Mouse (Mus musculus) MEL (cell line): ENCODE measurements around the gene Cpn2. TPM values are rescaled to one million over a fixed set of nuclear protein-coding genes. Genes with fewer than 3 reads are reported as not detected.

ENCODE experiments used
- DNase-seq: peaks from one replicate; pipeline ENCODE4 v3.0.0; 2011; ENCODE audit warnings: low read depth, low spot score
- H3K27ac ChIP-seq: 2 replicates; pipeline ENCODE4 v1.5.1; 2012; ENCODE audit warnings: low read depth, mild to moderate bottlenecking, control low read depth, low read length, moderate library complexity; ENCODE audit not compliant: control insufficient read depth
- H3K27me3 ChIP-seq, 2 experiments: fragments of 150-350 bp in 1 of 2; sonication (generic) in 1 of 2; 2 replicates each; pipeline ENCODE4 v1.6.1; 2012; ENCODE audit warnings: low read length in 2 of 2, mild to moderate bottlenecking in 2 of 2, improper control_type of control experiment in 1 of 2, moderate library complexity in 1 of 2; ENCODE audit not compliant: insufficient read depth in 2 of 2, control insufficient read depth in 1 of 2
- H3K36me3 ChIP-seq, 2 experiments: 2 replicates each; pipeline ENCODE4 v1.6.1; 2012 to 2014; ENCODE audit warnings: low read length in 2 of 2, improper control_type of control experiment in 1 of 2, inconsistent platforms in 1 of 2, mild to moderate bottlenecking in 1 of 2; ENCODE audit not compliant: insufficient read depth in 2 of 2, control insufficient read depth in 1 of 2
- H3K4me1 ChIP-seq, 2 experiments: fragments of 150-350 bp in 1 of 2; sonication (generic) in 1 of 2; 2 replicates each; pipeline ENCODE4 v1.6.1; 2012; ENCODE audit warnings: low read length in 2 of 2, improper control_type of control experiment in 1 of 2, mild to moderate bottlenecking in 1 of 2; ENCODE audit not compliant: insufficient read depth in 2 of 2, control insufficient read depth in 1 of 2
- H3K4me3 ChIP-seq, 2 experiments: fragments of 150-350 bp in 1 of 2; sonication (generic) in 1 of 2; 2 replicates each; pipeline ENCODE4 v1.5.1; 2012; ENCODE audit warnings: low read depth in 2 of 2, low read length in 2 of 2, mild to moderate bottlenecking in 2 of 2, moderate library complexity in 2 of 2, control low read depth in 1 of 2, improper control_type of control experiment in 1 of 2; ENCODE audit not compliant: control insufficient read depth in 1 of 2, insufficient read depth in 1 of 2
- H3K79me2 ChIP-seq: 2 replicates; pipeline ENCODE4 v1.6.1; 2012; ENCODE audit warnings: mild to moderate bottlenecking, low read length, moderate library complexity; ENCODE audit not compliant: control insufficient read depth, poor library complexity, insufficient read depth
- H3K9ac ChIP-seq: 2 replicates; pipeline ENCODE4 v1.6.1; 2012; ENCODE audit warnings: low read depth, mild to moderate bottlenecking, control low read depth, low read length, moderate library complexity; ENCODE audit not compliant: control insufficient read depth, poor library complexity, severe bottlenecking
- H3K9me3 ChIP-seq: fragments of 150-350 bp; sonication (generic); replicated peaks from 2 replicates; pipeline ENCODE4 v1.6.1; 2012; ENCODE audit warnings: mild to moderate bottlenecking, low read length, improper control_type of control experiment, moderate library complexity; ENCODE audit not compliant: insufficient read depth
- BHLHE40 ChIP-seq: IDR thresholded peaks from 2 replicates; pipeline ENCODE4 v1.6.1; 2012; ENCODE audit warnings: low read depth, mild to moderate bottlenecking, inconsistent platforms, low read length, improper control_type of control experiment, borderline replicate concordance
- CHD1 ChIP-seq: IDR thresholded peaks from 2 replicates; pipeline ENCODE4 v1.6.1; 2012; ENCODE audit warnings: low read depth, mild to moderate bottlenecking, inconsistent platforms, low read length, improper control_type of control experiment
- CHD2 ChIP-seq: IDR thresholded peaks from 2 replicates; pipeline ENCODE4 v1.6.1; 2011; ENCODE audit warnings: low read length, improper control_type of control experiment
- CTCF ChIP-seq, 3 experiments: IDR thresholded peaks in 2 of 3; conservative IDR thresholded peaks in 1 of 3; 2 replicates each; pipeline ENCODE4 v1.5.1; 2011 to 2012; ENCODE audit warnings: low read length in 3 of 3, low read depth in 2 of 3, mild to moderate bottlenecking in 2 of 3, improper control_type of control experiment in 1 of 3, inconsistent platforms in 1 of 3, mixed read lengths in 1 of 3, moderate library complexity in 1 of 3; ENCODE audit not compliant: control insufficient read depth in 1 of 3, insufficient read depth in 1 of 3, poor library complexity in 1 of 3, severe bottlenecking in 1 of 3
- EP300 ChIP-seq, 2 experiments: IDR thresholded peaks; 2 replicates each; pipeline ENCODE4 v1.6.1; 2011; ENCODE audit warnings: improper control_type of control experiment in 2 of 2, low read length in 2 of 2, low read depth in 1 of 2, mild to moderate bottlenecking in 1 of 2
- ETS1 ChIP-seq: IDR thresholded peaks from 2 replicates; pipeline ENCODE4 v1.6.1; 2012; ENCODE audit warnings: low read depth, mild to moderate bottlenecking, inconsistent platforms, low read length, improper control_type of control experiment, moderate library complexity
- GATA1 ChIP-seq: IDR thresholded peaks from 2 replicates; pipeline ENCODE4 v1.6.1; 2011; ENCODE audit warnings: low read depth, low read length, improper control_type of control experiment
- HCFC1 ChIP-seq: IDR thresholded peaks from 2 replicates; pipeline ENCODE4 v1.6.1; 2012; ENCODE audit warnings: low read depth, mild to moderate bottlenecking, inconsistent platforms, low read length, improper control_type of control experiment, moderate library complexity
- JUND ChIP-seq: IDR thresholded peaks from 2 replicates; pipeline ENCODE4 v1.6.1; 2011; ENCODE audit warnings: low read depth, mild to moderate bottlenecking, improper control_type of control experiment, low read length
- KAT2A ChIP-seq: conservative IDR thresholded peaks from 2 replicates; pipeline ENCODE4 v1.6.1; 2012; ENCODE audit warnings: low read depth, low read length, improper control_type of control experiment, inconsistent platforms
- MEF2A ChIP-seq: IDR thresholded peaks from 2 replicates; pipeline ENCODE4 v1.6.1; 2014; ENCODE audit warnings: low read depth, mild to moderate bottlenecking, inconsistent platforms, low read length, improper control_type of control experiment; ENCODE audit not compliant: poor library complexity, insufficient replicate concordance, severe bottlenecking; ENCODE audit errors: extremely low read depth
- MXI1 ChIP-seq: IDR thresholded peaks from 2 replicates; pipeline ENCODE4 v1.6.1; 2011; ENCODE audit warnings: mild to moderate bottlenecking, low read depth, low read length, improper control_type of control experiment
- MYB ChIP-seq: IDR thresholded peaks from 2 replicates; pipeline ENCODE4 v1.6.1; 2011; ENCODE audit warnings: mild to moderate bottlenecking, low read depth, low read length, improper control_type of control experiment
- MYC ChIP-seq: IDR thresholded peaks from 2 replicates; pipeline ENCODE4 v1.6.1; 2011; ENCODE audit warnings: low read depth, mild to moderate bottlenecking, low read length, improper control_type of control experiment, moderate library complexity
- NELFE ChIP-seq: IDR thresholded peaks from 2 replicates; pipeline ENCODE4 v1.6.1; 2011; ENCODE audit warnings: low read depth, low read length, improper control_type of control experiment
- NRF1 ChIP-seq: IDR thresholded peaks from 2 replicates; pipeline ENCODE4 v1.6.1; 2014; ENCODE audit warnings: low read depth, mild to moderate bottlenecking, inconsistent platforms, low read length, improper control_type of control experiment, moderate library complexity; ENCODE audit not compliant: poor library complexity, insufficient read depth, severe bottlenecking
- RAD21 ChIP-seq: IDR thresholded peaks from 2 replicates; pipeline ENCODE4 v1.6.1; 2011; ENCODE audit warnings: mild to moderate bottlenecking, low read depth, low read length, improper control_type of control experiment
- RCOR1 ChIP-seq: IDR thresholded peaks from 2 replicates; pipeline ENCODE4 v1.6.1; 2012; ENCODE audit warnings: low read depth, mild to moderate bottlenecking, inconsistent platforms, low read length, improper control_type of control experiment
- SIN3A ChIP-seq: IDR thresholded peaks from 2 replicates; pipeline ENCODE4 v1.6.1; 2012; ENCODE audit warnings: low read length, improper control_type of control experiment, inconsistent platforms
- SMC3 ChIP-seq: IDR thresholded peaks from 2 replicates; pipeline ENCODE4 v1.6.1; 2011; ENCODE audit warnings: low read depth, low read length, improper control_type of control experiment
- TBP ChIP-seq: IDR thresholded peaks from 2 replicates; pipeline ENCODE4 v1.8.0; 2011; ENCODE audit warnings: low read depth, low read length, improper control_type of control experiment
- TCF12 ChIP-seq: IDR thresholded peaks from 2 replicates; pipeline ENCODE4 v1.6.1; 2014; ENCODE audit warnings: low read depth, mild to moderate bottlenecking, inconsistent platforms, low read length, improper control_type of control experiment, moderate library complexity
- UBTF ChIP-seq: IDR thresholded peaks from 2 replicates; pipeline ENCODE4 v1.6.1; 2012; ENCODE audit warnings: low read depth, mild to moderate bottlenecking, inconsistent platforms, low read length, improper control_type of control experiment, moderate library complexity, borderline replicate concordance; ENCODE audit not compliant: insufficient read depth
- USF1 ChIP-seq: IDR thresholded peaks from 2 replicates; pipeline ENCODE4 v1.6.1; 2014; ENCODE audit warnings: low read depth, mild to moderate bottlenecking, inconsistent platforms, low read length, improper control_type of control experiment, moderate library complexity
- USF2 ChIP-seq, 2 experiments: IDR thresholded peaks; 2 replicates each; pipeline ENCODE4 v1.6.1; 2011 to 2012; ENCODE audit warnings: improper control_type of control experiment in 2 of 2, low read length in 2 of 2, borderline replicate concordance in 1 of 2, inconsistent platforms in 1 of 2, low read depth in 1 of 2, mild to moderate bottlenecking in 1 of 2; ENCODE audit not compliant: insufficient read depth in 1 of 2
- ZC3H11A ChIP-seq: IDR thresholded peaks from 2 replicates; pipeline ENCODE4 v1.6.1; 2012; ENCODE audit warnings: low read depth, mild to moderate bottlenecking, inconsistent platforms, low read length, improper control_type of control experiment
- ZKSCAN1 ChIP-seq: IDR thresholded peaks from 2 replicates; pipeline ENCODE4 v1.6.1; 2012; ENCODE audit warnings: low read depth, mild to moderate bottlenecking, inconsistent platforms, low read length, improper control_type of control experiment, moderate library complexity
- ZMIZ1 ChIP-seq: IDR thresholded peaks from 2 replicates; pipeline ENCODE4 v1.6.1; 2012; ENCODE audit warnings: low read depth, mild to moderate bottlenecking, inconsistent platforms, low read length, improper control_type of control experiment, moderate library complexity
- polyA plus RNA-seq, 2 experiments: library from polyadenylated mRNA; stranded (reverse) in 1 of 2; unstranded in 1 of 2; fragments of >175 nt in 1 of 2; fragments of >200 nt in 1 of 2; gene quantifications; 2 replicates each; pipeline versions ENCODE4 v1.2.1 to v1.2.4; 2012; ENCODE audit warnings: low replicate concordance in 2 of 2, low read depth in 1 of 2; ENCODE audit not compliant: insufficient read length in 2 of 2, insufficient read depth in 1 of 2, missing spikeins in 1 of 2
- total RNA-seq: library from RNA; depleted of rRNA; stranded (reverse); fragments of 300-350 nt; gene quantifications from 2 replicates; pipeline ENCODE4 v1.2.3, GENCODE M21; 2012; rRNA removed

Gene Cpn2
- total RNA-seq = not detected in 2 replicates
- not detected for polyA plus RNA-seq

DNA sequence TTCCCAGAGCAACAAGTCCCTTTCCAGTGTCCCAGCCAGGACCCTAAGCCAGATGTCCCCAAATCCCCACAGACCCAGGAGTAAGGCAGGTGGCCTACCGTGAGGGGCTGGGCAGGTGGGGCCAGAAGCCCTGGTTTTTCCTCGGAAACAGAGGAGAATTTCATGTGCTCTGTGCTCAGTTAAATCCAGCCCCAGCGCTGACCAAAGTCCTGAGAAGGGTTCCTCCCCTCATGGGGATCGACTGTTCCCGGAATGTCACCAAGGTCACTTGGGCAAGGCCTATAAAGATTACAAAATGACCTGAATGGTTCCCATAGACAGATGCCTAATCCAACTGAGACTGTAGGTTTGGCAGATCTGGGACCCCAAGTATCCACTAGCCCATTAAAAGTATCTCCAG is at the start of gene Cpn2:
Cpn2 (minus strand) TSS at position 141 of the 400 bp plus-strand sequence.
- no peak within 1 kb of the TSS for H3K27ac ChIP-seq
- H3K36me3 ChIP-seq = no peaks in the 10 kb centered on the region
- no peak for TF ChIP-seq JUND
- no peak for TF ChIP-seq ZC3H11A
- TF ChIP-seq CHD1 = no peak
- no peak for TF ChIP-seq RCOR1
- TF ChIP-seq EP300 (IDR thresholded peaks at IDR 0.05; ENCODE audit: low read depth in 1 of 2, low read length in 2 of 2) = no peak
- no peak for TF ChIP-seq UBTF
- TF ChIP-seq NELFE = no peak
- no peak for TF ChIP-seq MYC
- TF ChIP-seq USF2 (IDR thresholded peaks at IDR 0.05; ENCODE audit: borderline replicate concordance in 1 of 2, insufficient read depth in 1 of 2, low read depth in 1 of 2, low read length in 2 of 2) = no peak
- TF ChIP-seq NRF1 = no peak
- no peak for TF ChIP-seq KAT2A
- TF ChIP-seq TCF12 = no peak
- no peak for TF ChIP-seq GATA1
- TF ChIP-seq MEF2A = no peak
- no peak for TF ChIP-seq ETS1
- TF ChIP-seq SIN3A = no peak
- TF ChIP-seq TBP = no peak
- TF ChIP-seq MYB = no peak
- TF ChIP-seq ZMIZ1 = no peak
- no peak within 1 kb of the TSS for H3K4me3 ChIP-seq
- no peaks in the 10 kb centered on the region for H3K9me3 ChIP-seq
- H3K4me1 ChIP-seq = no peaks in the 10 kb centered on the region
- peaks cover 1 to 6% of the 10 kb centered on the region in 2 experiments; a peak in 3 of 4 replicates for H3K27me3 ChIP-seq
- no peak within 1 kb of the TSS for H3K9ac ChIP-seq
- DNase-seq = no peak
- no peaks in the 10 kb centered on the region for H3K79me2 ChIP-seq

DNA sequence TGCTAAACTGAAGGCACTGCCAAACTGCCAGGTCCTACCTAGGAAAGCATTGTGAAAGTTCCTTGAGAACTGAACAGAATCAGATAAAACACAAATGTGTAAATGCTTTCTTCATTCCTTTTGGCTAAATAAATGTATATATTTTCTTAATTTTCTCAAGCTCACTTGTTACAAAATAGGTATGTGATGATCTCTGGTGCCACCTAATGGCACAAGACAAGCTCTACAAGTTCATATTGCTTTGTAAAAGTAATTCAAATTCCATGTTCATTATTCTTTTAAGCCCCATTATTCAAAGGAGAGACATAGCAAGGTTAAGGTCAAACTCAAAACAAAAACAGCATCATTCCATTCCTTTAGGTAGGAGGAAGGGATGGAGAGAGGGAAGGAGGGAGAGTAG is 46.9 kb upstream of the Cpn2 start:
- H3K27ac ChIP-seq = no peak overlapping the region
- H3K4me3 ChIP-seq = no peak overlapping the region
- no peaks in the 10 kb centered on the region for H3K27me3 ChIP-seq
- peak; percentile 77 for DNase-seq
- H3K9ac ChIP-seq = no peak overlapping the region
- peaks cover 13 to 37% of the 10 kb centered on the region in 2 experiments for H3K4me1 ChIP-seq
- peaks cover 10% of the 10 kb centered on the region for H3K79me2 ChIP-seq
- H3K9me3 ChIP-seq = no peaks in the 10 kb centered on the region
- H3K36me3 ChIP-seq = peaks cover 34 to 40% of the 10 kb centered on the region in 2 experiments
- no peak for TF ChIP-seq NELFE
- peak; percentile 71 for TF ChIP-seq RAD21
- TF ChIP-seq MXI1 = no peak
- no peak for TF ChIP-seq USF1
- no peak for TF ChIP-seq UBTF
- TF ChIP-seq MYC = no peak
- TF ChIP-seq RCOR1 = no peak
- no peak for TF ChIP-seq KAT2A
- peak; percentile 69 for TF ChIP-seq SMC3
- no peak for TF ChIP-seq ETS1
- no peak for TF ChIP-seq ZKSCAN1
- TF ChIP-seq EP300 (IDR thresholded peaks at IDR 0.05; ENCODE audit: low read depth in 1 of 2, low read length in 2 of 2) = no peak
- TF ChIP-seq CHD2 = no peak
- no peak for TF ChIP-seq GATA1
- TF ChIP-seq CTCF (IDR thresholded peaks at IDR 0.05 in 2 of 3, conservative IDR thresholded peaks at IDR 0.05 in 1 of 3; ENCODE audit: control insufficient read depth in 1 of 3, insufficient read depth in 1 of 3, low read depth in 2 of 3, low read length in 3 of 3, poor library complexity in 1 of 3, severe bottlenecking in 1 of 3) = peak; percentile 6 to 75 (median 36); a peak in 4 of 6 replicates
- TF ChIP-seq NRF1 = no peak
- no peak for TF ChIP-seq USF2 (IDR thresholded peaks at IDR 0.05; ENCODE audit: borderline replicate concordance in 1 of 2, insufficient read depth in 1 of 2, low read depth in 1 of 2, low read length in 2 of 2)
- no peak for TF ChIP-seq TBP
- no peak for TF ChIP-seq BHLHE40
- no peak for TF ChIP-seq HCFC1
- no peak; the same call in 1 of the 2 replicates for TF ChIP-seq ZMIZ1
